Mouse (Mus musculus): Measurements from ENCODE around the gene Crlf1.

GRCm38 (mm10) chr8:70486191-70486681 lies 6.7 kb upstream of the Crlf1 start:
- TF ChIP-seq CTCF (IDR thresholded peaks at IDR 0.05; ENCODE audit: low read depth) (no peak), EP300 (IDR thresholded peaks at IDR 0.05; ENCODE audit: low read depth) (no peak)

Data from liver, postnatal 0 days (tissue).